Mouse (Mus musculus) layer of hippocampus, postnatal 14 days (tissue): ENCODE measurements around the gene Rufy1. TPM values are rescaled to one million over a fixed set of nuclear protein-coding genes. Genes with fewer than 3 reads are reported as not detected.
A peak's percentile ranks its signal among the peaks of the same experiment; 100 is the strongest.

Experiments used
- DNase-seq, 2 experiments: peaks; one replicate each; pipeline ENCODE4 v3.0.0; 2021 to 2022; ENCODE audit warnings: low spot score in 2 of 2, mixed read lengths in 1 of 2
- microRNA-seq, 2 experiments: library from miRNA; unstranded; fragments of <30 nt; microRNA quantifications; one replicate each; pipeline ENCODE4 v1.2.0; 2021
- total RNA-seq, 2 experiments: library from RNA; stranded (reverse); gene quantifications; 2 replicates each; pipeline ENCODE4 v1.2.3; 2021

Rufy1 gene
- total RNA-seq, 2 experiments from 2014 or later = 22.8 to 24.4 TPM

DNA sequence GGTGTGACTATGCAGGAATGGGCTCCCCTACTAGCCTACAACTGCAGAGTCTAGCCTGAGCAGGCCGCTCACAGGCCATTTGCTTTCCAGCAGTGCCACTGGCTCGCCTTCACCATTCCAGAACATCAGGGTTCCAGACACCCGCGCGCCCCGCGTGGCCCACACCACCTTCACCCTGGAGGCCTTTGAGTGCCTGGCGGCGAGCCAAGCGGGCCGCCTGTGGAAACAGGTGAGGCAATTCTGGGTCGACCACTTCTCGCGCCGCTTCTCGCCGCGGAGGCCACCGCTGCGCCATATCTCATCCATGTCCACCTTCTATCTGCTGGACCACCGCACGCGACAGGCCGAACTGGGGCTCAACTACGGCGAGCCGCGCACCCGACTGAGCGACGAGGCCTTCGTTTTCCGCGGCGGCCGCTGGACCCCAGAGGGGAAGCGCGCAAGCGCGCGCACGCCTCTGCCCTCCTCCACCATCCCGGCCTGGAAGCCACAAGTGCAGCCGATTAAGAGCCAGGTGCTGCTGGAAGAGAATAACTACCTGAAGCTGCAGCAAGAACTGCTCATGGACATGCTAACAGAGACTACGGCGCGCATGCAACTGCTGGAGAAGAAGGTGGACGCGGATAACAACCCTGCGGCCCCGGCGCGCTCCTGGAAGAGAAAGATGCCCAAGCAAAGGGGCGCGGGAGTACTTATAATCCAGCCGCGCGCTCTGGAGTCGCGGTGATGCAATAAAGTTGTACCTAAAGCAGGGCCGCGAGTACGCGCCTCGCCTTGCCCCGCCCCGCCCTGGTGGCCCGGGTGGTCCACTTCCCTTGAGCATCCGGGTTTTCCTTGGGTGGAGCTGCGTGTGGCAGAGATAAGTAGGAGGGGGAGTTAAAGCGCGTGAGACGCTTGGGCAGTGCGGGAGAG lies 71.7 kb downstream of the Rufy1 start:
- DNase-seq = peak in 1 of 2 experiments; percentile 64

GRCm38 (mm10) chr11:50355395-50355794 lies 75.5 kb downstream of the Rufy1 start:
- no peak for DNase-seq

- no peak for DNase-seq
These were observed 76.1 kb downstream of the Rufy1 start for GRCm38 (mm10) chr11:50354851-50355250.

DNA sequence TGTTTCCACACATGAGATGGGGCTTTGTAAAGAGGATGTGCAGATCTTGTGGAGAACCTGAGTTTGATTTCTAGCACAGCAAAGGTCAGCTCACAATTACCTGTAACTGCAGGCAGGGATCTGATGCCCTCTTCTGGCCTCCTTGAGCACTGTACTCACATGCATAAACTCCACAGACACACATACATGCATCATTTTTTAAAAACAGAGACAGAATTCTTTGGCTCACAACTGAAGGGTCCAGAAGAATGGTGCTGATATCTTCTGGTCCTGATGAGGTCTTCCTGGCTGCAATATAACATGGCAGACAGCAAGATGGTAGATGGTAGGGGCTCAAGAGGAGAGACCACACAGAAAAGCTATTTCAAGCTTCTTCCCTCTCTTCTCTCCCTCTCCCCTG lies 76.8 kb downstream of the Rufy1 start, which contains the start of gene Cby3:
Cby3 (plus strand) TSS at position 301 of the 400 bp plus-strand sequence.
- no peak for DNase-seq

- DNase-seq = no peak
These were observed 78.7 kb downstream of the Rufy1 start for GRCm38 (mm10) chr11:50352177-50352576.

GRCm38 (mm10) chr11:50346256-50347032 lies 84.5 kb downstream of the Rufy1 start:
- DNase-seq = no peak

- no peak for DNase-seq
These were observed 85.4 kb downstream of the Rufy1 start for GRCm38 (mm10) chr11:50345486-50345885.

Small RNAs within 50 kb of the gene (microRNA-seq; reads per million reads assigned to microRNA genes)
- 0 reads per million in 2 experiments for gene Mir804

Other genes starting within 250 kb of the Rufy1 start
- gene Sqstm1, start 220.3 kb downstream of the Rufy1 start, total RNA-seq = 100 to 1,000 TPM; 343 to 377 TPM
- 100 to 1,000 TPM; 166 to 175 TPM for gene Mgat4b, start 220.2 kb downstream of the Rufy1 start, total RNA-seq
- 10 to 100 TPM; 13.1 to 13.8 TPM for gene Ltc4s, start 192.5 kb downstream of the Rufy1 start, total RNA-seq
- gene Maml1, start 138.8 kb downstream of the Rufy1 start, total RNA-seq = 10 to 100 TPM in 1 of 2 experiments, 1 to 10 TPM in 1; 9.6 to 10.5 TPM
- 100 to 1,000 TPM; 424 to 458 TPM for gene Canx, start 105.5 kb downstream of the Rufy1 start, total RNA-seq
- gene Cby3, start 76.7 kb downstream of the Rufy1 start, total RNA-seq = not detected
- 100 to 1,000 TPM; 235 to 246 TPM for gene Hnrnph1, start 54.1 kb downstream of the Rufy1 start, total RNA-seq
- gene Adamts2, start 171.0 kb upstream of the Rufy1 start, total RNA-seq = 1 to 10 TPM; 6.3 to 8.3 TPM